Mouse (Mus musculus) E14TG2a.4 (cell line): ENCODE results near the gene Mtmr11.

Experiments
- CTCF ChIP-seq: conservative IDR thresholded peaks from 2 replicates; pipeline ENCODE4 v1.5.1; 2014; ENCODE audit warnings: low read length
- NANOG ChIP-seq: IDR thresholded peaks from 2 replicates; pipeline ENCODE4 v1.6.1; 2014; ENCODE audit warnings: borderline replicate concordance, low read length, mixed read lengths
- POU5F1 ChIP-seq: IDR thresholded peaks from 2 replicates; pipeline ENCODE4 v1.6.1; 2014; ENCODE audit warnings: low read length, borderline replicate concordance

DNA sequence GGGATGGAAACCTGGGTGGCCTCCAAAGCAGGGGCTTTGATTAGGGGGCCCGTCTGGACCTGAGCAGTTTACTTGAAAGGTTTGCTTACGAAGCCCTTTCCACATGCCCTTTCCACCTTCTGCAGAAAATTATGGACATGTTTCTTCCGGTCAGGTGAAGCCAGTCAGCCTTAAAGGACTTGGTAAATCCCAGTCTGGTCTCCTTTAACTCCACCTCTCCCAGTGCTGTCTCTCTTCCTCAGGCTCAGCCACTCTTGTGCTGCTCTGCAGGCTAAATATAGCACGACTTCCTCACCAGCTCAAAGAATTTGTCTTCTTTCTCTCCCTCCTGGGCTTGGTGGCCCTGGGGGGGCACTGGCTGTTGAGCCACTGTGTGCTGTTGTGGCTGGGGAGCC, 20.6 kb downstream of the Mtmr11 start:
- TF ChIP-seq CTCF (no peak), POU5F1 (no peak), NANOG (no peak)
